Mouse (Mus musculus) layer of hippocampus, postnatal 14 days (tissue): ENCODE data around the gene Dcaf12. TPM values are rescaled to one million over a fixed set of nuclear protein-coding genes. Genes with fewer than 3 reads are reported as not detected.

Experiments used
- DNase-seq, 2 experiments: peaks; one replicate each; pipeline ENCODE4 v3.0.0; 2021 to 2022; ENCODE audit warnings: low spot score in 2 of 2, mixed read lengths in 1 of 2
- total RNA-seq, 2 experiments: library from RNA; stranded (reverse); gene quantifications; 2 replicates each; pipeline ENCODE4 v1.2.3; 2021

The Dcaf12 gene
- total RNA-seq, 2 experiments from 2014 or later = 51.0 to 54.5 TPM

GRCm38 (mm10) chr4:41245408-41245807, 69.3 kb downstream of the Dcaf12 start:
- DNase-seq = no peak

Other genes with a start within 250 kb of the Dcaf12 start
- gene Aqp3, start 216.7 kb downstream of the Dcaf12 start, total RNA-seq = under 1 TPM in 1 of 2 experiments, not detected in 1; 0.18 TPM
- gene Nol6, start 190.4 kb downstream of the Dcaf12 start, total RNA-seq = 10 to 100 TPM; 90.4 to 95.1 TPM
- gene Ube2r2, start 179.1 kb downstream of the Dcaf12 start, total RNA-seq = 10 to 100 TPM; 77.6 to 78.2 TPM
- 10 to 100 TPM; 40.7 to 50.6 TPM for gene Ubap2, start 39.7 kb downstream of the Dcaf12 start, total RNA-seq
- 10 to 100 TPM; 44.0 to 44.3 TPM for gene Ubap1, start 34.1 kb upstream of the Dcaf12 start, total RNA-seq
- gene Kif24, start 150.0 kb upstream of the Dcaf12 start, total RNA-seq = 1 to 10 TPM; 1.5 to 1.6 TPM
- 10 to 100 TPM; 26.3 to 26.5 TPM for gene Nudt2, start 150.3 kb upstream of the Dcaf12 start, total RNA-seq
- gene AI464131, start 188.2 kb upstream of the Dcaf12 start, total RNA-seq = 10 to 100 TPM; 44.3 to 45.1 TPM
- gene 1110017D15Rik, start 202.4 kb upstream of the Dcaf12 start, total RNA-seq = 10 to 100 TPM in 1 of 2 experiments, 1 to 10 TPM in 1; 4.0 to 10.3 TPM